Mouse (Mus musculus) midbrain, embryonic 11.5 days (tissue): ENCODE measurements around the gene Islr. TPM values are rescaled to one million over a fixed set of nuclear protein-coding genes. Genes with fewer than 3 reads are reported as not detected.

Source experiments
- ATAC-seq: fragments of 200-750 bp; cut with Nextera tagmentation; 2 replicates; pipeline ENCODE4 v1.8.0; 2017; ENCODE audit warnings: moderate TSS enrichment, moderate library complexity; ENCODE audit not compliant: low FRiP score
- DNase-seq: peaks from one replicate; pipeline ENCODE4 v3.0.0; 2015; ENCODE audit warnings: low spot score; ENCODE audit errors: missing footprints
- H3K27ac ChIP-seq: fragments of 300-500 bp; sonication (generic); 2 replicates; pipeline ENCODE4 v1.5.1; 2014; ENCODE audit warnings: low read depth, low read length
- H3K27me3 ChIP-seq: fragments of 300-500 bp; sonication (generic); 2 replicates; pipeline ENCODE4 v1.6.1; 2014; ENCODE audit warnings: mild to moderate bottlenecking, low read length, moderate library complexity, mixed read lengths; ENCODE audit not compliant: control insufficient read depth, insufficient read depth
- H3K36me3 ChIP-seq: fragments of 300-500 bp; sonication (generic); 2 replicates; pipeline ENCODE4 v1.6.1; 2014; ENCODE audit warnings: mild to moderate bottlenecking, low read length, moderate library complexity, mixed read lengths; ENCODE audit not compliant: control insufficient read depth, insufficient read depth
- H3K4me1 ChIP-seq: fragments of 300-500 bp; sonication (generic); 2 replicates; pipeline ENCODE4 v1.6.1; 2014; ENCODE audit warnings: low read length; ENCODE audit not compliant: control insufficient read depth, insufficient read depth
- H3K4me2 ChIP-seq: fragments of 300-500 bp; sonication (generic); 2 replicates; pipeline ENCODE4 v1.6.1; 2014; ENCODE audit warnings: mild to moderate bottlenecking, moderate library complexity
- H3K4me3 ChIP-seq: fragments of 300-500 bp; sonication (generic); 2 replicates; pipeline ENCODE4 v1.5.1; 2014; ENCODE audit warnings: low read depth, low read length
- H3K9ac ChIP-seq: fragments of 300-500 bp; sonication (generic); 2 replicates; pipeline ENCODE4 v1.6.1; 2014; ENCODE audit warnings: low read length
- H3K9me3 ChIP-seq: fragments of 300-500 bp; sonication (generic); 2 replicates; pipeline ENCODE4 v1.6.1; 2016; ENCODE audit warnings: low read length; ENCODE audit not compliant: control insufficient read depth
- WGBS: fragments of 180-500 bp; shearing (Covaris S2); extraction: QIAGEN DNeasy Blood & Tissue Kit; methylation state at CpG from one replicate; pipeline ENCODE4 v1.1.7; 2014; 5-methylcytosine and 5-hydroxymethylcytosine counted together
- polyA plus RNA-seq: library from polyadenylated mRNA; unstranded; fragments of >200 nt; fragmentation: Nextera tagmentation; extraction: Ambion mirVana; gene quantifications from 2 replicates; pipeline ENCODE4 v1.2.1, GENCODE M21; 2014

The Islr gene
- polyA plus RNA-seq, 1 experiment from 2014 or later: 13.9 TPM

GRCm38 (mm10) chr9:58133893-58134884, 69.9 kb downstream of the Islr start:
- H3K4me3 ChIP-seq: no peak overlapping the region
- H3K36me3 ChIP-seq: no peaks in the 10 kb centered on the region
- 0 out of 2 replicates have a peak overlapping the region, but pooled peaks have one; percentile 5 for H3K27ac ChIP-seq
- peak; percentile 91 for DNase-seq
- peaks cover 27% of the 10 kb centered on the region for H3K4me1 ChIP-seq
- H3K9me3 ChIP-seq: no peaks in the 10 kb centered on the region
- peak overlapping the region; percentile 13; the same call in 1 of the 2 replicates for H3K4me2 ChIP-seq
- peak; percentile 45 for ATAC-seq
- H3K27me3 ChIP-seq: no peaks in the 10 kb centered on the region; the same call in 1 of the 2 replicates
- 0 out of 2 replicates have a peak overlapping the region, but pooled peaks have one; percentile 12 for H3K9ac ChIP-seq
- WGBS: 13% methylated on average over 17 of the region's 17 CpGs

GRCm38 (mm10) chr9:58131735-58132134, 72.4 kb downstream of the Islr start:
- no peak overlapping the region for H3K27ac ChIP-seq
- H3K9ac ChIP-seq: no peak overlapping the region

GRCm38 (mm10) chr9:58130909-58131308, 73.2 kb downstream of the Islr start:
- Histone ChIP-seq H3K36me3 (no peaks in the 10 kb centered on the region), H3K27me3 (peaks cover 2% of the 10 kb centered on the region; the same call in 1 of the 2 replicates), H3K4me1 (peaks cover 32% of the 10 kb centered on the region), H3K9me3 (no peaks in the 10 kb centered on the region), H3K4me2 (no peak overlapping the region), H3K4me3 (no peak overlapping the region), H3K9ac (no peak overlapping the region), H3K27ac (no peak overlapping the region)
- ATAC-seq: no peak
- no peak for DNase-seq
- WGBS: 44% methylated on average over 3 of the region's 3 CpGs

More at GRCm38 (mm10) chr9:58131735-58132134, 72.4 kb downstream of the Islr start:
- no peak overlapping the region for H3K4me3 ChIP-seq
- 76% methylated on average over 7 of the region's 7 CpGs for WGBS
- no peak for ATAC-seq
- H3K9me3 ChIP-seq: no peaks in the 10 kb centered on the region
- DNase-seq: no peak
- no peak overlapping the region for H3K4me2 ChIP-seq
- H3K27me3 ChIP-seq: peaks cover 2% of the 10 kb centered on the region; the same call in 1 of the 2 replicates
- no peaks in the 10 kb centered on the region for H3K36me3 ChIP-seq
- H3K4me1 ChIP-seq: peaks cover 32% of the 10 kb centered on the region

GRCm38 (mm10) chr9:58129508-58129907, 74.6 kb downstream of the Islr start:
- WGBS: 15% methylated on average over 8 of the region's 8 CpGs
- Histone ChIP-seq H3K27ac (no peak overlapping the region), H3K9ac (peak overlapping the region; percentile 36; the same call in 1 of the 2 replicates), H3K36me3 (no peaks in the 10 kb centered on the region), H3K4me3 (no peak overlapping the region), H3K27me3 (peaks cover 2% of the 10 kb centered on the region; the same call in 1 of the 2 replicates), H3K4me2 (peak overlapping the region; percentile 23), H3K4me1 (peaks cover 30% of the 10 kb centered on the region), H3K9me3 (no peaks in the 10 kb centered on the region)
- ATAC-seq (no peak), DNase-seq (peak; percentile 89)

- Histone ChIP-seq H3K9me3 (no peaks in the 10 kb centered on the region), H3K36me3 (no peaks in the 10 kb centered on the region), H3K4me2 (peak overlapping the region; percentile 23), H3K4me1 (peaks cover 24% of the 10 kb centered on the region), H3K4me3 (no peak overlapping the region), H3K27ac (no peak overlapping the region), H3K9ac (peak overlapping the region; percentile 36; the same call in 1 of the 2 replicates), H3K27me3 (peaks cover 2% of the 10 kb centered on the region; the same call in 1 of the 2 replicates)
- ATAC-seq (peak; percentile 51), DNase-seq (peak; percentile 91)
- 3% methylated on average over 13 of the region's 13 CpGs for WGBS
These were observed 75.1 kb downstream of the Islr start for GRCm38 (mm10) chr9:58128926-58129413.

GRCm38 (mm10) chr9:58125811-58126210, 78.3 kb downstream of the Islr start:
- no peak overlapping the region for H3K4me3 ChIP-seq
- H3K9me3 ChIP-seq: no peaks in the 10 kb centered on the region
- ATAC-seq (no peak), DNase-seq (no peak)
- no peak overlapping the region for H3K4me2 ChIP-seq
- no peaks in the 10 kb centered on the region for H3K36me3 ChIP-seq
- peaks cover 17% of the 10 kb centered on the region for H3K4me1 ChIP-seq
- H3K27ac ChIP-seq: no peak overlapping the region
- peaks cover 2% of the 10 kb centered on the region; the same call in 1 of the 2 replicates for H3K27me3 ChIP-seq
- 32% methylated on average over 4 of the region's 4 CpGs for WGBS
- no peak overlapping the region for H3K9ac ChIP-seq

GRCm38 (mm10) chr9:58125085-58125484, 79.0 kb downstream of the Islr start:
- no peaks in the 10 kb centered on the region for H3K9me3 ChIP-seq
- H3K36me3 ChIP-seq: no peaks in the 10 kb centered on the region
- no peak overlapping the region for H3K9ac ChIP-seq
- ATAC-seq (no peak), DNase-seq (no peak)
- H3K27me3 ChIP-seq: peaks cover 2% of the 10 kb centered on the region; the same call in 1 of the 2 replicates
- H3K27ac ChIP-seq: no peak overlapping the region
- peaks cover 16% of the 10 kb centered on the region for H3K4me1 ChIP-seq
- 50% methylated on average over 3 of the region's 3 CpGs for WGBS
- H3K4me2 ChIP-seq: no peak overlapping the region
- H3K4me3 ChIP-seq: no peak overlapping the region

- no peaks in the 10 kb centered on the region for H3K36me3 ChIP-seq
- H3K4me2 ChIP-seq: no peak within 1 kb of the TSS
- DNase-seq (no peak), ATAC-seq (no peak)
- 31% methylated on average over 2 of the region's 2 CpGs for WGBS
- peaks cover 19% of the 10 kb centered on the region for H3K27me3 ChIP-seq
- H3K9ac ChIP-seq: no peak within 1 kb of the TSS
- peaks cover 18% of the 10 kb centered on the region for H3K4me1 ChIP-seq
- H3K9me3 ChIP-seq: no peaks in the 10 kb centered on the region
- H3K27ac ChIP-seq: no peak within 1 kb of the TSS
- no peak within 1 kb of the TSS for H3K4me3 ChIP-seq
These were observed 85.4 kb downstream of the Islr start, which contains the start of gene Ccdc33 for GRCm38 (mm10) chr9:58118671-58119070. TSS of gene Ccdc33 (minus strand) at chr9:58118823.
